Comparison of ENCODE assay signal across 11 mouse cellular contexts in the genomic region with DNA sequence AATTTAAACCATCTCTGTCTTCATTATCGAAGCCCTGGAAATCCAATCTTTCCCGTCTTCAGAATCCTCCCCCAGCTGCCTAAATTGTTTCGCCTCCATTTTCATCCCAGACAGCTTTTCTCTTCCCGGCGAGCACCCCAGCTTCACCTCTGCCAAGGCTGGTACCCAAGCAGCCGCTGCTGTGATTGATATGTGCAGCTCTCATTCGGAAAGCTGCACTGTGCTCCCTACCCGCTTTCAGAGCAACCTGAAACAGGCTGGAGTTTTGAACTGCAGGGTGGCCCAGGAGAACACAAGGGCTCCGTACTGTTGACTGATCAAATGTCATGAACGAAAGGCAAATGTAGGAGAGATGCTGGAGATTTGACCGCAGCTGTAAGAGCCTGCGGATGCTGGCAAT.
DNase-seq lines count a peak whose midpoint lies in the region; ATAC-seq lines count a peak whose summit lies in the region.
"Had no signal": no experiment of that assay in that cellular context is flagged by ENCODE, and none has a peak within 500 bp of the region (broad histone marks: within the 10 kb centered on the region; RNA-seq: fewer than 3 reads in every experiment).

No protein-coding gene starts in this region.

- H3K27me3 ChIP-seq in forebrain, embryonic 16.5 days (replicated peaks; ENCODE audit: control insufficient read depth, insufficient read depth, low read length): no peaks in the 10 kb centered on the region
- no peaks in the 10 kb centered on the region for H3K27me3 ChIP-seq in forebrain, embryonic 12.5 days
- H3K27me3 ChIP-seq in limb, embryonic 11.5 days (ENCODE audit: control insufficient read depth, insufficient read depth, low read length): no peaks in the 10 kb centered on the region

- H3K4me1 ChIP-seq in forebrain, embryonic 16.5 days (replicated peaks; ENCODE audit: control insufficient read depth, insufficient read depth, low read length): 0 out of 2 replicates have a peak, but pooled peaks cover 6% of the 10 kb centered on the region
- H3K4me1 ChIP-seq in forebrain, embryonic 12.5 days: no peaks in the 10 kb centered on the region
- no peaks in the 10 kb centered on the region for H3K4me1 ChIP-seq in limb, embryonic 11.5 days (ENCODE audit: control insufficient read depth, insufficient read depth, low read length)

- 56% methylated on average over 12 of the region's 12 CpGs for WGBS in forebrain, embryonic 16.5 days
- 69% methylated on average over 12 of the region's 12 CpGs for WGBS in forebrain, embryonic 12.5 days
- WGBS in limb, embryonic 11.5 days: 41% methylated on average over 12 of the region's 12 CpGs

- no peak overlapping the region for H3K4me3 ChIP-seq in forebrain, embryonic 16.5 days (replicated peaks; ENCODE audit: low read length)
- no peak overlapping the region for H3K4me3 ChIP-seq in forebrain, embryonic 12.5 days (replicated peaks)
- H3K4me3 ChIP-seq in limb, embryonic 11.5 days (ENCODE audit: low read depth, low read length): no peak overlapping the region

- H3K9ac ChIP-seq in forebrain, embryonic 16.5 days (replicated peaks; ENCODE audit: low read depth, low read length): no peak overlapping the region
- no peak overlapping the region for H3K9ac ChIP-seq in forebrain, embryonic 12.5 days
- no peak overlapping the region for H3K9ac ChIP-seq in limb, embryonic 11.5 days (ENCODE audit: low read length)
- H3K9ac ChIP-seq: liver, embryonic 14.5 days had no signal

- DNase-seq in right cerebral cortex, adult 18-20 months: peak; percentile 28
- no peak for DNase-seq in right cerebral cortex, postnatal 36 days (ENCODE audit: low spot score in 2 of 2)
- DNase-seq in limb, embryonic 11.5 days (ENCODE audit: low spot score): peak; percentile 23
- DNase-seq in right cerebral cortex, postnatal 25 days: peak; percentile 26
- DNase-seq in urinary bladder, adult 18-20 months (ENCODE audit: low spot score in 2 of 2): no peak
- DNase-seq in cerebellum, postnatal 36 days: no peak
- DNase-seq: gastrocnemius, postnatal 36 days had no signal

- H3K9me3 ChIP-seq in forebrain, embryonic 16.5 days (ENCODE audit: control insufficient read depth, low read length): no peaks in the 10 kb centered on the region
- no peaks in the 10 kb centered on the region for H3K9me3 ChIP-seq in forebrain, embryonic 12.5 days
- no peaks in the 10 kb centered on the region for H3K9me3 ChIP-seq in limb, embryonic 11.5 days (ENCODE audit: control insufficient read depth, low read length)

- H3K36me3 ChIP-seq in forebrain, embryonic 16.5 days (ENCODE audit: control insufficient read depth, insufficient read depth): no peaks in the 10 kb centered on the region
- no peaks in the 10 kb centered on the region for H3K36me3 ChIP-seq in forebrain, embryonic 12.5 days (replicated peaks)
- H3K36me3 ChIP-seq in limb, embryonic 11.5 days (ENCODE audit: control insufficient read depth, insufficient read depth, low read length): no peaks in the 10 kb centered on the region

- H3K27ac ChIP-seq in forebrain, embryonic 16.5 days (ENCODE audit: low read length): peak overlapping the region; percentile 47; the same call in 1 of the 2 replicates
- H3K27ac ChIP-seq in forebrain, embryonic 12.5 days: no peak overlapping the region
- no peak overlapping the region for H3K27ac ChIP-seq in limb, embryonic 11.5 days (replicated peaks; ENCODE audit: low read depth, low read length)
- H3K27ac ChIP-seq: liver, embryonic 14.5 days had no signal

- ATAC-seq in forebrain, embryonic 16.5 days: no peak
- no peak for ATAC-seq in forebrain, embryonic 12.5 days (ENCODE audit: low FRiP score)
- peak; percentile 59; the same call in 1 of the 2 replicates for ATAC-seq in limb, embryonic 11.5 days (ENCODE audit: insufficient number of reproducible peaks, low FRiP score, low TSS enrichment, low read depth)
- ATAC-seq: Patski had no signal

- peak overlapping the region; percentile 25; the same call in 1 of the 2 replicates for H3K4me2 ChIP-seq in forebrain, embryonic 16.5 days (ENCODE audit: low read length)
- H3K4me2 ChIP-seq in forebrain, embryonic 12.5 days: no peak overlapping the region
- peak overlapping the region; percentile 28; the same call in 1 of the 2 replicates for H3K4me2 ChIP-seq in limb, embryonic 11.5 days (ENCODE audit: low read depth, severe bottlenecking)

Comparison
In these comparisons a context has a peak if more than half of its experiments do, and no peak if none do; other contexts are left out.
1. DNase-seq: peak in right cerebral cortex, adult 18-20 months (single experiment), limb, embryonic 11.5 days (single experiment) and right cerebral cortex, postnatal 25 days (single experiment); none in right cerebral cortex, postnatal 36 days (0 of 2), urinary bladder, adult 18-20 months (0 of 2) and cerebellum, postnatal 36 days (0 of 2).